Mouse (Mus musculus) cerebellum, adult 9-11 months (tissue): ENCODE measurements at regions not wholly inside any gene's neighbourhood (a gene's known extent, or its start where the extent isn't known, plus 50 kb on each side); places are given as distances from the start of the nearest gene placed in this dataset.
A peak's percentile ranks its signal among the peaks of the same experiment; 100 is the strongest.

Experiments used
- DNase-seq: peaks from one replicate; pipeline ENCODE4 v3.0.0; 2022

DNA sequence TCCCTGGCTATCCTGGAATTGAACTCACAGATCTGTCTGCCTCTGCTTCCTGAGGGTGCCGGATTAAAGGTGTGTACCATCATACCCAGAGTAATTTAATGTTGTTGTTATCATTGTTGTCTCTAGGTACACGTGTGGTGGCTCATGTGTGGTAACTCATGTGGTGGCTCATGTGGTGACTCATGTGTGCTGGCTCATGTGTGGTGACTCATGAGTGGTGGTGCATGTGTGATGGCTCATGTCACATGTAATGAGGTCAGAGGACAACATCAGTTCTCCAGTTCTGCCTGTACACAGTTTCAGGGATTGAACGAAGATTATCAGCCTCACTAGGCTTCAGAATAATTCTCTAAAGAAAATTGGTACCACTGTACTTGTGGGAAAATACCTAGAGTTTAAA lies 80.2 kb downstream of the Zfp36l2 start:
- DNase-seq, result no peak

DNA sequence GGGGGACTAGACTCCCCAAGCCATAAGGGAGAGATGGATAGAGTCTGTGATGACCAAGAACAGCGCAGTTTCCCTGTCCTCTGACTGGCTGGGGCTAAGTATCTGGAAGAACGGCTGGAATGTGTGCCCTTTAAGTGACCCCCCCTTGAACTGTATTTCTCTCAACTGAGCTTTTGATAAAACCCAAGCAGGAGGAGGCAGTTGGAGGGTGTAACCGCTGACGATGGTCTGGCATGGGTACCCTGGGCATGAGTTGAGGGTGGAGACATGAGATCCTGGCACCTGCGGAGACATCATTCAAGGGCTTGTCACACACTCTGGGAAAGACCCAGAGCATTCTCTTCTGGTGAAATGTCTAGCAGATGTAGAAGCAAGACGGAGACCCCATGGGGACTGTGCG lies 83.5 kb downstream of the Zfp36l2 start:
- DNase-seq, result no peak

DNA sequence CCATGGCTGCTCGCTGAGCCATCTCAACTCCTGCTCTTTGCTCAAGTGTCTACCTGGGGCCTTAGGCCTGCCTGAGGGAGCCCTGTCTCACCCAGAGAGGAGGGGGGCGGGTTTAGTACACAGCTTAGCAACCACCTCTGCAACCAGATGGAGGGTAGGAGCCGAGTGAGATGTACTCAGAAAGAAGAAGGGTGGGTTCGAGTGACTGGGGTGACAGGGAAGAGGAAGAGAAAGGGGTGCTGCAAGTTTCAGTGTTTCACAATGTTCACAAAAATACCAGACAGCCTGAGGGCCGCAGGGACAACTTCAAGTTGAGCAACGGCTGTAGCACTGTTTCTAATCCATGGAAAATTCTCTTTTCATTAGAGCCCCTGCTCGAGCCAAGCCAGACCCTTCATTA lies 84.4 kb downstream of the Zfp36l2 start:
- DNase-seq, result no peak

DNA sequence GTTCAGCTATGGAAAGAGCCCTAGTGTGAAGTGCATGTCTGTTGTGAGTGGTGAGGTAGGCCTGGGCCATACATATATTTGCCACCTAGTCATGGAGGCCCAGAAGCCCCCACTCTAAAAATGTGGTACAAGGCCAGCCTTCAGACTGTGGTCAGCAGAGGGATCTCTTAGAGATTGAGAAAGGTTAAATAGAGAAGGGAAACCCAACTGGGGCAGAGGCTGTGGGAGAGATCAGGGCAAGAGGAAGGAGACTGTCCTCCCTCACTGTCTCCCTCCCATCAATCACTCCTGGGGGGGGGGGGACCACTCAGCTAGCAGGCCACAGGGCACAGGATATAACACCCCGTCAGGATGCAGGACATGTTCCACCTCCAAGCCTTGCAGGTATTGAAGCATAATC lies 86.1 kb downstream of the Zfp36l2 start:
- no peak for DNase-seq

DNA sequence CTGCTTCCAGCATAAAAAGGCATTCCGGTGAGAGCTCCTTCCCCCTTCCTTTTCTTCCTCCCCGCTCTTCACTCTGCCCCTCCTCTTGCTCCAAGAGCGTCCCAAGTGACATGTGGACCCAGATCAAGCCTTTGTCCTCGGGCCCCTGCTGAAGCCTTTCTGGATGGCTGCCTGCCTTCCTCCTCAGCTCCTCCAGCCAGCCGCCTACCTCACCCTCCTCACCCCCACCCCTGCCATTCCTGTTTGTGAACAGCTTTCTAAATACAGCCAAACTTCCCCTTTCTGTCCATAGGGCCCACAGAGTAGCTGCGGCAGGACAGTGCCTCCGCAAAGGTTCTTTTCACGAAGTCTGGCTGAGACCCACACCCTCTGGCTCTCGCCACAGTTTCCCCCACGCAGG lies 87.2 kb downstream of the Zfp36l2 start:
- DNase-seq, result peak; percentile 22

DNA sequence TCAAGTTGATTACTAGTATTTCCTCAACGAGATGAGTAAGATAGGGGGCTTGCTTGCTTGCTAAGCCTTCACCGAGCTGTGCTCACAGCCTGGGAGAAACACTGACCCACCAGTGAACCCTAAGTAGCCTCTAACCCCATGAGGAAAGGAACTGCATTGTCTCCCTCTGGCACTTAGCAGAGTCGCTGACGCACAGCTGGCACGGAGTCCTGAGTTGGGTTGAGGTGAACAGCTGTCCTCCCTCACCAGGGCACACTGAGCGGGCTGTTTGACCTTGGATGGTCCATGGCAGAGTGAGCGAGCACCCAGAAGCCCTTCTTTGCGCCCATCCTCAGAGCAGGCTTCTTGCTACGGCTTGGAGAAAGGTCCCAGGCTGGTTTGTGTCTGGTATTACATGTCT lies 88.0 kb downstream of the Zfp36l2 start:
- no peak for DNase-seq

DNA sequence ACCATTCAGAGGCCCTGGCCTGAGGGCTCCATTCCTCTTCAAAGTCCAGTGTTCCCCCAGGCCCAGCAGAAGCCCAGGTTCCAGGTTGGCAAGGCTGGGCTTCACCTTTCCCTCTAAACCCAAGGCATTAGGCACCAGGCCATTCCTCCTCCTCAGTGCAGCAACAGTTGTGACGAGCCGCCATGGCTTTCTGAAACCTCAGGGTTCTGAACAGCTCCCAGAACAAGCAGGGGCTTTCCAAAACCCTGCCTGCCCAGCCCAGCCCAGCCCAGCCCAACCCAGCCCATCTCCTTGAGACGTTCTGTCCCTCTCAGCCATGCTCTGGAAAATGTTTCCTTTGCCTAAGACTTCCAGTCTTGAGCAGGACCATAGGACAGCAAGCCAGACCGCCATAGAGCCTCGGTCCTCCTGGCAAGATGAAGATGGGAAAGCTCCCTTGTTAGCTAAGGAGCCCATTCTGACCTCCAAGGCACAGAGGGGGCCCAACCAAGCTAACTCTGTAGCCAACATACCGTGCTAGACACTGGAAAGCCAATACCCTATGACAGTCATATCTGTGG lies 89.8 kb downstream of the Zfp36l2 start:
- no peak for DNase-seq

DNA sequence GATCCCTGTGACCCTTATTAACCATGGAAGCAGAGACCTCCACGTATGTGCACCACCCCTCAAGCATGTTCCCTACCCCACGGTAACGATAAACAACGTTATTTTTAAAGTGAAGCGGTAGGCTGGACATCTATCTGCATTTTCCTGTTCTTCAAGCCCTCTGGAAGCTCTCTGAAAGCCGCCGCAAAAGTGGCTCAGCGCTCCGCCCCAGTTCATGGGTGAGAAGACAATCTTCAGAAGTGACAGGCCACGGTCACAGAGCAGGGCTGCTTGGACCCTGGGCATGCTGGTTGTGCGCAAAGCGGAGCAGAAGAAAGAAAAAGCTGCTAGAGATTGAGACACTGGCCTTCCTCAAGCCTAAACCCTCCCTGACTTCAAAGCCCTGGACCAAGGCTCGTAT lies 90.5 kb downstream of the Zfp36l2 start:
- no peak for DNase-seq

DNA sequence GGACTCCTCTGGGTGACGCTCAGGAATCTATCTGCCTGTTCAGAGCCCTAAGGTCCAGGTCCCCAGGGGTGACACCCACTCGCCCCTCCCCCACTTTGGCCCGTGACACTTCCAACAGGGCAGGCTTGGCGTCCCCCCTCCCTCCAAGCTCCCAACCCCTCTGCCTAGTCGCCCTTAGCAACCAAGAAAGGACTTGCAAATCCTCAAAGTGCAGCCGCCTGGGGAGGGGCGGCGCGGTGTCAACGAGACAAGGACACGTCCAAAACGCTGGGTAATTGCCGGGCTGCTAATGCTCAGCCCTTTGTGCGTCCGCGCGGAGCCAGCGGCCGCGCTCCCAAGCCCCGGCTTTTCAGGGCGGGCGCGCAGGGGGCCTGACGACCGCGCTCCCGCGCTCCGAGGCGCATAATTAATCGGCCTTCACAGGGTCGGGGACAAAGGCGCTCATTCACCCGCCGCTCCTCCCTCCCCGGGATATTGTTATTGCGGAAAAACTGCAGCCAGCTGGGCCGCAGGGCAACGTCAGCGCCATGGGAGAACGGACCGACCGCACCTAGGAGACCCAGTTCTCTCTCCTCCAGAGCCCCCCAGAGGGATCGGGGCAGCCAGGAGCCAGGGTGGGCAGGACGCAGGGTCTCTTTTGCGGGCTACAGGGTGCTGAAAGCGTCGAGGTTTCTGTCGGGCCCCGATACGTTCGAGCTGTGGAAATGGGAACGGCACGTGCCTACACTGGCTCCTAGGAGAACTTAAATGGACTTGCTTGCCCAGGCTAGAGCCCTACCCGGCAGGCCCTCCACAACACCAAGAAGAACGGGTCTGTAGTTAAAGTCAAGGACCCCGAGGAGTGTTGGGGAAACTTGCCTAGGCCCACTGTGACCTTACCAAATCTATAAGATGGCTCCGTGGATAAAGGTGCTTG lies 91.1 kb downstream of the Zfp36l2 start:
- peak; percentile 56 for DNase-seq

DNA sequence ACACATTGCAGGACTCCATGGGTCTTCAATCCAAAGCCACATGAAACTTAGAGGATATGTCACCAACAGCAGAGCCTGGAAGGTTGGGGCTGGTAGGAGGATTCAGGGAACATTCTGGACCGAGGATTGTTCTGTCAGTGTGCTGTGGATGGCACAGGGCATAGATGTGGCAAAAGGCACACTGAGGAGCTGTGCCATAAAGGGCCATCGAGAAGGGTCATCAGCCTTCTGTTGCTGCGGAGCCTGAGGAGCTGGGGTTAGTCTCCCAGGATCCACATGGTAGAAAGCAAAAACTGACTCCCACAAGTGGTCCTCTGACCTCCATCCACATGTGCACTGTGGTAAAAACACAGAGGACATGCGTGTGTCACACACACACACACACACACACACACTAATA lies 91.9 kb downstream of the Zfp36l2 start:
- no peak for DNase-seq

DNA sequence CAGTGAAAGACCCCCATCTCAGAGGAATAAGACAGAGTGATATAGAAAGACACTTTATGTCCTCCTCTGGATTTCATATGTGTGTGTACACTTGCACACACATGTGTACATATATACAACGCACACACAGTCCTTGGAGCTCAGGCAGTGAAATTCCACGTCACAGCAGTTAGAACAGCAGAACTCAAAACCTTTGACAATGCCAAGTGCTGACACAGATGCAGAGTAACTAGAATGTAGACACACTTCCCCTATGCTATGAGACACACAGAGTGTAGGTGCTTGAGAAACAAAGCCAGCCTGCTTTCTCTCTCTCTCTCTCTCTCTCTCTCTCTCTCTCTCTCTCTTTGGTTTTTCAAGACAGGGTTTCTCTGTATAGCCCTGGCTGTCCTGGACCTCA lies 92.7 kb downstream of the Zfp36l2 start:
- no peak for DNase-seq

DNA sequence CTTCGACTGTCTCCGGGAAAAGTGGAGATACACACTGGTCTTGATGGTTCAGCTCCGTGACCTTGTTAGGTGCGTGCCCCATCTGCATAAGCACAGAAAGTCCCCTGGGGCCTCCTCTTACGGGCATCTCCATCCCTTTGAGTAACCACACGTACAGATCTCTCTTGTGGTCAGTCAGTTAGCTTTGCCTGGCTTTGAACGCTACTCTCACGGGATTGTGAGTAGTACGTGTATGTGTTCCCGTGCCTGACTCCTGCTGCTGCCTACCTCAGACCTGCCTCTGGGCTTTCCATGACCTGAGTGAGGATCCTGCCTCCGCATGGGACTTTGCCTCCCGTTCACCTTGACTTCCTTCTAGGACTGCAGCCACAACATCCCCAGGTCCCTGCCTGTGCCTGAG lies 101.4 kb downstream of the Zfp36l2 start:
- DNase-seq, result no peak

DNA sequence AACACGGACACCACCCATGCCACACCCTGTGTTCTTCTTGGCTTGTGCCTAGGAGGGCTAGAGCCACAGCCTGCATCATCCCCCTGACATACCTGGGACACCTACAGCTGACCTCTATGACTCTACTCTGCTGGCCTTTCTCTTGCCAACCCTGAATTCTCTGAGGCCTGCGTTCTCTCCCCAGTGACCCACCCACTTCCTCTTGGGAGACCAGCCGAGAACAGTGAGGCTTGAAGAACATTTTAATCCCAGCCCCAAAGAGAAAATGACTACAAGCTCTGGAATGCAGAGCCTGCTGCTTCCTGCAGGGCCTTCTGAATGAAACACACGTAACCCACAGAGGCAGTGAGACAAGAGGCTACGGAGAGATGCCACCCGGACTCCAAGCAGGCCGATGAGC lies 102.0 kb downstream of the Zfp36l2 start:
- no peak for DNase-seq

DNA sequence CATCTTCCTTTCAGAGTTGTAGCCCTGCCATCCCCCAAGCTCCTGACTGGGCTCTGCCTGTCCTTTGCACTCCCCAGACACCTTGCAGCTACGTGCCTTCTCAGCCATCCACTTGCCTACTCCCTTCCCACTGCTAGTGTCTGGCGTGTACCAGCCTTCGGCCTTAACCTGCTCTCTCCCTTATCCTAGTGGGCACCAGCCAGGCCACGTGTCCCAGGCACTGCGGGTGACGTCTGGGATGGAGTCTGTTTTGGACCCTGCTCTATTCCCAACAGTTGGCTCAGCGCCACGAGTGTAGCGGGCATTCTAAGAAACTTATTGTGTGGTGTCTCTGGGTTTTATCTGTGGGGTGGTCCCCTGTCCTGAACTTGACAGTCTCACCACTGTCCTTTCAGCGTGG lies 102.5 kb downstream of the Zfp36l2 start:
- no peak for DNase-seq

DNA sequence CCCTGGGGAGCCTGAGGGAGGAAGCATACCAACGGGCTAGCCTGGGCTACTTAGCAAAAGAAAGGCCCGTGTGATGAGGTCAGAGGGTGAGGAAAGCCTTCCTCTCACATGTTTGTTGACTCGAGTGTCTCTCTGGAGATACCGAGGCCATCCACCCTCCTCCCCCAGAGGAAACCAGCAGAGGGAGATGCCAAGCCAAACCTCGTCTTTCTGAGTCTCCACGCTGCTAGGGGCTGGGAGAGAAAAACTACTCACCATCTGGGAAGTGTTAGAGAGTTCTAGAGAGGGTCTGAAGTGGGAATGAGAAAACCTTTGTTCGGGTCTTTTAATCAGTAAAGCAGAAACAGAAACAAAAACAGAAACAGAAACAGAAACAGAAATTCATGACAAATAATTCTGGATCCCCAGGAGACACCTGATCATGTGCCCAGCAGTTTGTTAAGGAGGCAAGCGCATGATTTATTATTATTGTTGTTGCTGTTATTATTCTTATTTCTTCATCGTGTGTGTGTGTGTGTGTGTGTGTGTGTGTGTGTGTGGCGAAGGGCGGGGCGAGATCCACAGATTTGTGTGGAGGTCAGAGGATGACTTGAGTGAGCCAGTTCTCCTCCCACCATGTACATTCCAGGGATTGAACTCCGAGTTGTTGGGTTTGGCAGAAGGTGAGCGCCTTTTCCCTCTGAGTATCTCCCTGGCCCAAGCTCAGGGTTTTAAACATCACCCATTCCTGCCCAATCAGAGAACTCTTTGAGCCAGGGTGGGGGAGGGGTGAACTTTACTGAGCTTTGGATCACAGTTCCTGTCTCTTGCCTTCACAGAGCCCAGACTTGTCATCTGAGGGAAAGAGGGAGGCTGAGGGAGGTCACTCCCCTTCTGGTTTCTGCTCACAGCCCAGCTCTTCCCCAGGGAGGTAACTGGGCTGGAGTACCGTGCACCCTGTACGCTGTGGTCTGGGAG lies 104.2 kb downstream of the Zfp36l2 start:
- no peak for DNase-seq

DNA sequence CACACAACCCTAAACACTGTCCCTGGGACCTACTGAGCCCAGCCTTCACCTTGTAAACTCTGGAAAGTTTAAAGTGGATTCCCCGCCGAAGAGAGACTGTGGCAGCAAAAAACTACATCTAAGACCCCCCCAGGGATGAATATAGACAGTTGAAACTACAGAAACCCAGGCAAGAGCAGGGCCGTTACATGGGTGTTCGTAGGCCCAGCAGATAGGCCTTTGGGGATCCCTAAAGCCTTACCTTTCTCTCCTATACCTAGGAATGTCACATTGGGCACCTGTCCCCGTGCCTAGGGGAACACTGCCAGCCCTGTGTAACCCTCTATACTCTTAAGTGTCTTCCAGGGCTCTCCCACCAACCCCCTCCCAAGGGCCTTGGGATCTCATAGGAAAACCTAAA lies 105.2 kb downstream of the Zfp36l2 start:
- DNase-seq, result no peak

DNA sequence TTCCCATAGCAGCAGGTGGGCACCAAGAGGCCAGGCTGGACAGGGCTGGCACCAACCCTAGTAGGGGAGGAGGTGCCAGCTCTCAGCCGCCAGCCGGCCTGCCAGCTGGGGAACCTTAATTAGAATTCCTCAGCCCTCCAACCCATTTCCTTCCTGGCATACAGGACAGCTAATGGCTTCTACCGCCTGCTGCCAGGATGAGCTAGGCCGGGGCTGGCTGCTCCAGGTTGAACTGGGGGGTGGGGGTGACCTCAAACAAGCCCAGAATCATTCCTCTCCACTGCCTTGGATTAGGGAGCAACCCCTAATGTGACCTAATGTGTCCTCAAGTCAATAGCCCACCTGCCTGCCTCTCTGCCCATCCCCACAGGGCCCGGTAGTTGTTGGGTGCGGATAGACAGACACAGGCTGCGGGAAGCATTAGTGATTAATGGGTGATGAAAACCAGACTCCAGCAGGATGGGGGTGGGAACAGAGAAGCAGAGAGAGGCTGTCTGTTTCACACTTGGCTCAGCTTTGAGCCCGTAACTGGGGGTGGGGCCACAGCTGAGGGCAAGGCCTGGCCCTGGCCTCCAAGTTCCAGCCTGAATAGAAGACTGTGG lies 105.9 kb downstream of the Zfp36l2 start:
- peak; percentile 45 for DNase-seq

DNA sequence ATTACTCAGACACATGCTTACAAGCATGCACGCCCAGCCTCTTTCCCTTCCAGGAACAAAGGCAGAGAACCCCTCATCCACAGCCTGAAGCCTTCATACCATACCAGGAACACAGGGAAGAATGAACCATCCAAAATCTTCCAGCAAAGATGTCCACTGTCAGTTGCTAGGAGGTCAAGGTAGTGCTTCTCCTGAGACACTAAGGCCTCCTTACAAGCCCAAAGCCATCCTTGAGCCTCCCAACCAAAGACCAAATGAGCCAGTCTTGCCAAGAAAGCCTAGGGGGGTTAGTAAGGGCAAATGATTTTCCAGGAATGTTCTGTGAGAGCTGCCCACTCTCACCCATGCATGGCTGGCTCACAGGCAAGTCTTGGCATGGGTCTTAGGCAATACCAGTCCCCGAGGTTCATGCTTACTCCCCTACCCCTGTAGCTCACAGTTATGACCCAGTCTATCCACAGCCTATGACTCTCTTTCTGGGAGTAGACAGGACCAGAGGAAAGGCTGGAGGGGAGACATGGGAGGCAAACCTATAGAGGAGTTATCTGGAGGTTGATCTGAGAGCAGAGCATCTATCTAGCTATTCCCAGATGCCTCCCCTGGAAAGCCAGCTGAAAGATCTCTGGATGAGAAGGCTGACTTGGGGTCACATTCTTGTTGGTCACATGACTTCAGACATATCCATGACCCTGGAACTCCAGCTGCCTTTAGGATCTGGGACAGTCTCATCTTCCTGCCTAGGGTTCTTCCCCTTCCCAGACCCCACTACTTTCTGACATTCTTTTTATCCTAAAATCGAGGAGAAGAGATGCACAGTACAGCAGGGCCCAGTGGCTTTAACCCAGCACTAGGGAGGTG lies 112.4 kb downstream of the Zfp36l2 start:
- no peak for DNase-seq

DNA sequence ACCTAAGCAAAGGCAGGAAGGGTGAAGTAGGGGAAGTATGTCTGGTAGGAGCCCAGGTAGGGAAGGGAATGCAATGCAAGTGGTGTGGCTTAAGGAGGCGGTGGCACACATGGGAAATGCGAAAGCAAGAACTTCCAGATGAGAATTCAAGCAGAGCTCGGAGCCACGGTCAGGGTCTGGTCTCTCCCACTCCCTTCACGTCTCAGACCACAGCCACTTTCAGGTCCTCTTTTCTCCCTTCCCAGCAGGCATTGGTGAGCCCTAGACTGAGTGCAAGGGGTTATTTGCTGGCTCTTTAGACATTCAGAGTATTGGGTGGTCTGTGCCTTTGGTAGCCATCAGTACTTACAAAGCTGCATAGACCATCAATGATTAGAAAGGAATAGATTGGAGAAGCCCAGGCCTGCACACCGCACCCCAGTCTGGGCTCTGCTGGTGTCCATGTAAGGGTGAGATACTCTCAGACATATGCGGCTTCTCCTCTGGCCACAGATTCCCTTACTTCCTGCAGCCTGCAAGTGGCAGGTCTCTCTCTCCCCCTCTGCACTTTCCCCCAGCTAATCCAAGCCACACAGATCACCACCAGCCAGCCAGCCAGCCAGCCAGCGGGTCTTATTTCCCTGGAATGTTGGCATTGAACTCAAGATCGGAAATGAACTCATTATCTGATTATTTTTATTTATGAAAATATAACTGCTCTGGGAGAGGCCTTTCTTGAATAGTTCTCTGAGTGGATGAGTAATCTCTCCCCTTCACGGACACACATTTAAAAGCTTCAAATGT lies 113.6 kb downstream of the Zfp36l2 start:
- DNase-seq, result no peak

DNA sequence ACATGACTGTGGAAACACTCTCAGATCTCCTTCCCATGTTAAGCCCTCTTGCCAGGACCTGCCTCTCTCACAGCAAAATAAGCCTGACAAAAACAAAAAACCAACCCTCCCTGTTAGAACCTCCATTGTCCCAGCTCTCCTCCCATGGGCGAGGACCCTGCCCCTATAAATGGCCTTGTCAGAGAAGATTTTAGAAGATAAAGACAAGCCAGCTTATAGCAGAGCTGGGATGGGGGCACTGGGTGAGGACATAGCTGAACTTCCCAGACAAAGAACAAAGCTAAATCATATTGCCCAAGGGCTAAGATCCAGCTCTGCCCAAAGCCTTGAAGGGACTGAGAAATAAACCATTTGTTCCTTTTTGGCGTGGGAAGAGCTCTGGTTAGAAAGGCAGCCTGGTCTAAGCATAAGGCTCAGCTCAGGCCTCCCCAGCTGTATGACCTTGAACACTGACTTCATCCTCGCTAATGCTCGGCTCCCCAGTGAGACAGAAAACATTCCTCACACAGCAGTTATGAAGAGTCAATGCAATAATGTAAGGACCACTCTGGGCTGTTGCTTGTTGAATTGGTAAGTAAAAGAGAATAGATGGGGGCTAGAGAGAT lies 115.2 kb downstream of the Zfp36l2 start:
- DNase-seq, result no peak

DNA sequence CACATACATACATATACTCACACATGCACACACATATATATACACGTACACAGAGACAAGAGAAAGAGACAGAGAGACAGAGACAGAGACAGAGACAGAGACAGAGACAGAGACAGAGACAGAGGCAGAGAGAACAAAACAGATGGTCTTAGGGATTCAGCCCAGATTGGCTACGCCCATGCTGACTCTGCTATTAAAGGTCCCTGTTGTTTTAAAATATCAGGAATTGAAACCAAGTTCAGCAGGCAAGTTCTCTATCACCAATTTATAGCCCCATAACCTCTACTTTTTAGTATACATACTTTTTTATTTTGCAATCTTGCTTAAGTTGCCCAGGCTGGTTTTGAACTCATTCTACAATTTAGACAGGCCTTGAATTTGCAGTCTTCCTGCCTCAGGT lies 115.9 kb downstream of the Zfp36l2 start:
- no peak for DNase-seq
